Mouse (Mus musculus) embryonic facial prominence, embryonic 14.5 days (tissue): Measurements from ENCODE around the gene Cep290. TPM values are rescaled to one million over a fixed set of nuclear protein-coding genes. Genes with fewer than 3 reads are reported as not detected.

Source experiments
- ATAC-seq: fragments of 200-750 bp; cut with Nextera tagmentation; 2 replicates; pipeline ENCODE4 v1.8.0; 2017; ENCODE audit warnings: low read depth, moderate number of reproducible peaks, moderate TSS enrichment
- DNase-seq: peaks from one replicate; pipeline ENCODE4 v3.0.0-alpha.2; 2015; ENCODE audit warnings: low spot score
- H3K27ac ChIP-seq: fragments of 300-500 bp; sonication (generic); replicated peaks from 2 replicates; pipeline ENCODE4 v1.5.1; 2014; ENCODE audit warnings: low read depth, mild to moderate bottlenecking, low read length, moderate library complexity
- H3K27me3 ChIP-seq: fragments of 300-500 bp; sonication (generic); replicated peaks from 2 replicates; pipeline ENCODE4 v1.6.1; 2014; ENCODE audit warnings: low read length; ENCODE audit not compliant: control insufficient read depth, insufficient read depth
- H3K36me3 ChIP-seq: fragments of 300-500 bp; sonication (generic); 2 replicates; pipeline ENCODE4 v1.6.1; 2014; ENCODE audit warnings: low read length, mixed read lengths; ENCODE audit not compliant: control insufficient read depth, insufficient read depth
- H3K4me1 ChIP-seq: fragments of 300-500 bp; sonication (generic); 2 replicates; pipeline ENCODE4 v1.6.1; 2014; ENCODE audit warnings: antibody characterized with exemption, low read length; ENCODE audit not compliant: control insufficient read depth, insufficient read depth
- H3K4me2 ChIP-seq: fragments of 300-500 bp; sonication (generic); 2 replicates; pipeline ENCODE4 v1.6.1; 2014; ENCODE audit warnings: low read depth, mild to moderate bottlenecking, low read length, moderate library complexity, mixed read lengths
- H3K4me3 ChIP-seq: fragments of 300-500 bp; sonication (generic); 2 replicates; pipeline ENCODE4 v1.5.1; 2014; ENCODE audit warnings: low read depth, mild to moderate bottlenecking, low read length
- H3K9ac ChIP-seq: fragments of 300-500 bp; sonication (generic); 2 replicates; pipeline ENCODE4 v1.6.1; 2014; ENCODE audit warnings: low read depth, mild to moderate bottlenecking, low read length, moderate library complexity, mixed read lengths
- H3K9me3 ChIP-seq: fragments of 300-500 bp; sonication (generic); 2 replicates; pipeline ENCODE4 v1.6.1; 2016; ENCODE audit warnings: low read length; ENCODE audit not compliant: control insufficient read depth
- WGBS: fragments of 180-500 bp; shearing (Covaris S2); extraction: QIAGEN DNeasy Blood & Tissue Kit; methylation state at CpG from one replicate; pipeline ENCODE4 v1.1.7; 2014; 5-methylcytosine and 5-hydroxymethylcytosine counted together
- polyA plus RNA-seq: library from polyadenylated mRNA; unstranded; fragments of >200 nt; fragmentation: Nextera tagmentation; extraction: Ambion mirVana; gene quantifications from 2 replicates; pipeline ENCODE4 v1.2.1, GENCODE M21; 2014

The Cep290 gene
- polyA plus RNA-seq, 1 experiment from 2014 or later: 5.6 TPM

DNA sequence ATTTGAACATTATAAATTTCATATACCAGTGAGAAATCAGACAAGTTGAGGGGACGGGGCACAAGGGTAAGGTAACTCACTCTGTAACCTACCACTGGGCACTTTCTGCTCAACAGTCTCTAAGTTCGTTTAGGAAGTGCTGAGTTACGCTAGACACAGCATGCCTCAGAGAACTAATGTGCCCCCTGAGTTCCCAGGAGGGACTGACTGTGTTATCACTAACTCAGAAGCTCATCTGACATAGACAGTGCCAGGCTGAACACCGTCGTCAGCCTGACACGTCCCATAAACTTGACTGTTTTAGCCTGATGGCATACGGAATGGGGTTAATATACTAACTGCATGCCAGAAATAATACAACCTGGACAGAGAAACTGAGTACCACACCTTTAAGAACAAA, 87.9 kb downstream of the Cep290 start:
- Histone ChIP-seq H3K27me3 (no peaks in the 10 kb centered on the region), H3K9ac (no peak overlapping the region), H3K36me3 (peaks cover 28% of the 10 kb centered on the region), H3K4me1 (no peaks in the 10 kb centered on the region), H3K4me3 (no peak overlapping the region), H3K27ac (no peak overlapping the region), H3K4me2 (no peak overlapping the region), H3K9me3 (no peaks in the 10 kb centered on the region)
- no peak for DNase-seq
- 89% methylated on average over 7 of the region's 7 CpGs for WGBS
- ATAC-seq: no peak

- Histone ChIP-seq H3K9ac (no peak overlapping the region), H3K4me1 (peaks cover 6% of the 10 kb centered on the region; the same call in 1 of the 2 replicates), H3K27me3 (no peaks in the 10 kb centered on the region), H3K4me3 (no peak overlapping the region), H3K36me3 (no peaks in the 10 kb centered on the region), H3K9me3 (no peaks in the 10 kb centered on the region), H3K27ac (no peak overlapping the region), H3K4me2 (no peak overlapping the region)
- 85% methylated on average over 3 of the region's 3 CpGs for WGBS
- DNase-seq (peak; percentile 1), ATAC-seq (no peak)
Observed at GRCm38 (mm10) chr10:100584178-100584577, 96.8 kb downstream of the Cep290 start.

DNA sequence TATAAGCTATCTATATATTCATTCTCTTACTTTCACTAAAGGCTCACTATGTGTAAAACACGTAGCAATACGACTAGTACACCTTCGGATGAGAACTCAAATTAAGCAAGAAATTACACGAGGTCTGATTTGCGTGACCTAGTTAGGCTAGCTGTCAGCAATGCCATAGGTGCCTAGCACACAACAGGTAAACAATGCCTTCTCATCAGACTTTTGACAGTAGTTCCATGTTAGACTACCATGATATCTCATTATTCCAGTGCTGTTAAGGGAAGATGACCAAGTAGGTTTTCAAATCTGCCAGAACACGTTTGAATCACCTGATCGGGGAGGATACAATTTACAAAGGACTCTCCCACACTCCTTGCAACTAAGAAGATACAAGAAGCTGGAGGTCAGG, 101.2 kb downstream of the Cep290 start:
- Histone ChIP-seq H3K27ac (peak overlapping the region; percentile 39; the same call in 1 of the 2 replicates), H3K9me3 (no peaks in the 10 kb centered on the region), H3K4me3 (peak overlapping the region; percentile 61), H3K4me1 (peaks cover 6% of the 10 kb centered on the region; the same call in 1 of the 2 replicates), H3K27me3 (no peaks in the 10 kb centered on the region), H3K36me3 (no peaks in the 10 kb centered on the region), H3K4me2 (peak overlapping the region; percentile 77), H3K9ac (peak overlapping the region; percentile 69)
- no peak for DNase-seq
- 39% methylated on average over 7 of the region's 7 CpGs for whole genome bisulfite sequencing
- ATAC-seq: no peak

GRCm38 (mm10) chr10:100588932-100589388, 101.6 kb downstream of the Cep290 start:
- ATAC-seq (peak; percentile 99), DNase-seq (peak; percentile 96)
- peak overlapping the region; percentile 39 for H3K27ac ChIP-seq
- H3K4me3 ChIP-seq: peak overlapping the region; percentile 61
- under 1% methylated on average over 29 of the region's 31 CpGs for WGBS
- peak overlapping the region; percentile 69 for H3K9ac ChIP-seq
- no peaks in the 10 kb centered on the region for H3K36me3 ChIP-seq
- no peaks in the 10 kb centered on the region for H3K27me3 ChIP-seq
- H3K4me2 ChIP-seq: peak overlapping the region; percentile 77
- no peaks in the 10 kb centered on the region for H3K9me3 ChIP-seq
- H3K4me1 ChIP-seq: peaks cover 6% of the 10 kb centered on the region; the same call in 1 of the 2 replicates

DNA sequence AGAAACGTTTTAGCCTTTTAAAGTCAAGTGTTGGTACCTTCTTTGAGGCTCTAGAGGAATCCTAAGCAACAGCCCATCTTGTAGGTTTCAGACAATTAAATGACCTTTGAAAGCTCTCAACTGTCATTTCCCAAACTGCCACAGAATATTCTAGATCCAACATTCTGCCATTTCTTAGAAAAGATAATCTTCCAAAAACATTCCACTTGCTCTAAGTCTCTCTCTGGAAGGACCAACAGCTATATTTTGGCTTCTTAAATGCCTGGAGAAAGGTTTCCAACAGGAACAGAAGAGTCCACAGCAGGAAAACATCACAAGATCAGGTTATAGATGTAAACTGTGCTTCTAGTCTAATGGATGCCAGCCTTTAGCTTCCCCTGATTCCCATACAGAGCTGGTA, 103.0 kb downstream of the Cep290 start, which contains the start of the genes 4930430F08Rik and 1700017N19Rik:
TSS of gene 4930430F08Rik (minus strand) at position 101 of the 400 bp plus-strand sequence.
TSS of gene 1700017N19Rik (plus strand) at position 162 of the 400 bp plus-strand sequence.
- H3K4me3 ChIP-seq: peak within 1 kb of the TSS; percentile 61
- 71% methylated on average over 1 of the region's 1 CpGs for WGBS
- ATAC-seq: no peak

GRCm38 (mm10) chr10:100598339-100598738, 111.0 kb downstream of the Cep290 start:
- Histone ChIP-seq H3K9ac (no peak overlapping the region), H3K27me3 (no peaks in the 10 kb centered on the region), H3K4me1 (no peaks in the 10 kb centered on the region), H3K36me3 (no peaks in the 10 kb centered on the region), H3K27ac (no peak overlapping the region), H3K4me3 (no peak overlapping the region), H3K4me2 (no peak overlapping the region), H3K9me3 (no peaks in the 10 kb centered on the region)
- ATAC-seq (no peak), DNase-seq (no peak)
- WGBS: 76% methylated on average over 3 of the region's 3 CpGs

More for the DNA sequence above, 103.0 kb downstream of the Cep290 start, which contains the start of the genes 4930430F08Rik and 1700017N19Rik:
- Histone ChIP-seq H3K9me3 (no peaks in the 10 kb centered on the region), H3K27ac (no peak within 1 kb of the TSS), H3K9ac (peak within 1 kb of the TSS; percentile 69), H3K4me2 (peak within 1 kb of the TSS; percentile 77), H3K36me3 (no peaks in the 10 kb centered on the region), H3K27me3 (no peaks in the 10 kb centered on the region), H3K4me1 (peaks cover 6% of the 10 kb centered on the region; the same call in 1 of the 2 replicates)
- DNase-seq: no peak

DNA sequence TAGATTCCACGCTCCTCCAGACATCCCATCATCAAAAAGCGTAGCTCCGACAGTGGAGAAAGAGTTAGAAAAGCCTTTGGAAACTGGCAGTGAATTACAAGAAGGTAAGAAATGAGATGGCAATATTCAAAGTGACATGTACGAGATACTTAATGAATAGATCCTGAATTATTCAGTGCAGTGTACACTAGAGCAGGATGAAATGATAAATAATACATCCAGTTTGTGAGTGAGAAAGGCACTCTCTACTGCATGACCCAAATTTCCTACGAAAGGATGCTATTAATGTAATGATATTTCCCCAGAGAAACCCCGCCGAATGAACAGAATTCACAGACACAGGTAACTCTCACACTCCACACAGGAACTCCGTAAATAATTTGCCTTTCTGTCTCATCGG, 116.2 kb downstream of the Cep290 start:
- Histone ChIP-seq H3K36me3 (no peaks in the 10 kb centered on the region), H3K4me1 (no peaks in the 10 kb centered on the region), H3K9ac (no peak overlapping the region), H3K27me3 (no peaks in the 10 kb centered on the region), H3K4me3 (no peak overlapping the region), H3K27ac (no peak overlapping the region), H3K9me3 (no peaks in the 10 kb centered on the region), H3K4me2 (no peak overlapping the region)
- WGBS: 80% methylated on average over 9 of the region's 9 CpGs
- DNase-seq: no peak
- no peak for ATAC-seq

DNA sequence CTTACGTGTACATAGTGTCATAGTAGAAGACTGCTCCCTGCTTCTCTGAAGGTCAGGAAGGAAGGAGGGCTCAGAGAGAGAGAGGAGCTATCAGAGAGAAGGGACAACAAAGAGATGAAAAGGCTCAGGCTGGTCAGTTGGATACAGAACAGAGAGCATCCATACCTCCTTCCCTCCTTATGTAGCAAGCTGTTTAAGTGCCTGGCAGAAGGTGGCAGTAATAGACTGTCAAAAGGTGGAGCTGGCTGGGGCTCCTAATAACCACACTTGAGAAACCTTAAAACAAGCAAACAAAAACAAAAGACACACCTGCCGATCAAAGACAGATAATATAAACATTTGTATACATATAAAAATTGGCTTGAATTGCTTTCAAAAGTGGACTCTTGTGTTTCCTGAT, 116.9 kb downstream of the Cep290 start:
- no peak for DNase-seq
- H3K4me3 ChIP-seq: no peak overlapping the region
- no peak overlapping the region for H3K27ac ChIP-seq
- H3K9me3 ChIP-seq: no peaks in the 10 kb centered on the region
- H3K27me3 ChIP-seq: no peaks in the 10 kb centered on the region
- no peak overlapping the region for H3K4me2 ChIP-seq
- no peaks in the 10 kb centered on the region for H3K4me1 ChIP-seq
- whole genome bisulfite sequencing: 56% methylated on average over 2 of the region's 2 CpGs
- H3K36me3 ChIP-seq: no peaks in the 10 kb centered on the region
- H3K9ac ChIP-seq: no peak overlapping the region
- no peak for ATAC-seq
